Mouse (Mus musculus): ENCODE results near the gene Zdhhc20.
A peak's percentile ranks its signal among the peaks of the same experiment; 100 is the strongest.

The Zdhhc20 gene

GRCm38 (mm10) chr14:57825788-57826751 lies 64.0 kb downstream of the Zdhhc20 start, which contains the start of the genes Ska3 and Mrpl57:
Gene Ska3, minus strand, starts transcription at chr14:57826185.
Gene Mrpl57, plus strand, starts transcription at chr14:57826234.
- peak; percentile 95 for DNase-seq (ENCODE audit: low spot score)

- DNase-seq (ENCODE audit: low spot score): no peak
These were observed 69.2 kb downstream of the Zdhhc20 start for GRCm38 (mm10) chr14:57820839-57821238.

GRCm38 (mm10) chr14:57811844-57812243 lies 78.2 kb downstream of the Zdhhc20 start:
- no peak for DNase-seq (ENCODE audit: low spot score)

GRCm38 (mm10) chr14:57810886-57811285 lies 79.2 kb downstream of the Zdhhc20 start:
- DNase-seq (ENCODE audit: low spot score): no peak

- no peak for DNase-seq (ENCODE audit: low spot score)
These were observed 81.5 kb downstream of the Zdhhc20 start for GRCm38 (mm10) chr14:57808558-57808957.

GRCm38 (mm10) chr14:57803731-57804130 lies 86.3 kb downstream of the Zdhhc20 start:
- no peak for DNase-seq (ENCODE audit: low spot score)

GRCm38 (mm10) chr14:57797991-57798931 lies 91.8 kb downstream of the Zdhhc20 start, which contains the start of gene Sap18:
Gene Sap18, plus strand, starts transcription at chr14:57798180.
- peak; percentile 97 for DNase-seq (ENCODE audit: low spot score)

- DNase-seq (ENCODE audit: low spot score): no peak
These were observed 92.5 kb downstream of the Zdhhc20 start for GRCm38 (mm10) chr14:57797551-57797950.

- no peak for DNase-seq (ENCODE audit: low spot score)
These were observed 98.9 kb downstream of the Zdhhc20 start for GRCm38 (mm10) chr14:57791171-57791570.

GRCm38 (mm10) chr14:57789759-57790158 lies 100.3 kb downstream of the Zdhhc20 start:
- no peak for DNase-seq (ENCODE audit: low spot score)

- no peak for DNase-seq (ENCODE audit: low spot score)
These were observed 100.8 kb downstream of the Zdhhc20 start for GRCm38 (mm10) chr14:57789311-57789710.

- DNase-seq (ENCODE audit: low spot score): no peak
These were observed 102.7 kb downstream of the Zdhhc20 start for GRCm38 (mm10) chr14:57787406-57787805.
